Mouse (Mus musculus) embryonic fibroblast, embryonic 13.5 days (primary cell): Measurements from ENCODE around the gene Slc35b2.

Source experiments
- CTCF ChIP-seq: IDR thresholded peaks from 2 replicates; pipeline ENCODE4 v1.5.1; 2011; ENCODE audit warnings: mild to moderate bottlenecking, control low read depth, low read length, moderate library complexity, borderline replicate concordance; ENCODE audit not compliant: insufficient read depth
- POLR2A ChIP-seq: IDR thresholded peaks from 2 replicates; pipeline ENCODE4 v1.6.1; 2011; ENCODE audit warnings: low read depth, mild to moderate bottlenecking, control low read depth, low read length, moderate library complexity

- TF ChIP-seq CTCF (no peak), POLR2A (no peak)
Measured at GRCm38 (mm10) chr17:45543115-45543514, 20.6 kb upstream of the Slc35b2 start.
